In genomic region chr5:120424039-120424438, GRCm38 (mm10) we compare ENCODE assay signal across 9 mouse cellular contexts. TPM values are rescaled to one million over a fixed set of nuclear protein-coding genes. Genes with fewer than 3 reads are reported as not detected.
DNase-seq lines count a peak whose midpoint lies in the region; ATAC-seq and TF ChIP-seq lines count a peak whose summit lies in the region.
"Had no signal": no experiment of that assay in that cellular context is flagged by ENCODE, and none has a peak within 500 bp of the region (broad histone marks: within the 10 kb centered on the region; RNA-seq: fewer than 3 reads in every experiment).

No protein-coding gene starts in this region.

- TF ChIP-seq CTCF in heart, adult 2 months (IDR thresholded peaks at IDR 0.05), result no peak
- TF ChIP-seq CTCF in kidney, adult 2 months (conservative IDR thresholded peaks at IDR 0.05; ENCODE audit: insufficient read depth, insufficient read length, low read depth, low read length), result no peak

- H3K4me3 ChIP-seq in heart, adult 2 months, result no peak overlapping the region
- no peak overlapping the region for H3K4me3 ChIP-seq in kidney, adult 2 months (ENCODE audit: insufficient read depth, low read depth, low read length)
- no peak overlapping the region for H3K4me3 ChIP-seq in stomach, embryonic 15.5 days (replicated peaks)

- intact Hi-C loops in heart, adult 2 months (cut with DNase I), result no loop called here

- no peak overlapping the region for H3K27ac ChIP-seq in heart, adult 2 months
- H3K27ac ChIP-seq in kidney, adult 2 months (ENCODE audit: insufficient read depth, low read depth, low read length), result no peak overlapping the region
- H3K27ac ChIP-seq in stomach, embryonic 15.5 days, result no peak overlapping the region

- no peak for TF ChIP-seq EP300 in heart, adult 2 months (IDR thresholded peaks at IDR 0.05; ENCODE audit: insufficient read depth, low read depth, low read length)

- no peaks in the 10 kb centered on the region for H3K4me1 ChIP-seq in heart, adult 2 months (ENCODE audit: control insufficient read depth, insufficient read depth, low read length)
- no peaks in the 10 kb centered on the region for H3K4me1 ChIP-seq in kidney, adult 2 months (ENCODE audit: control insufficient read depth, insufficient read depth, low read length)
- no peaks in the 10 kb centered on the region for H3K4me1 ChIP-seq in stomach, embryonic 15.5 days

- no peak overlapping the region for H3K9ac ChIP-seq in heart, adult 2 months (ENCODE audit: low read depth, low read length)
- no peak overlapping the region for H3K9ac ChIP-seq in stomach, embryonic 15.5 days

- H3K79me2 ChIP-seq in heart, adult 2 months (replicated peaks; ENCODE audit: control insufficient read depth, insufficient read depth, low read length), result no peaks in the 10 kb centered on the region

- H3K36me3 ChIP-seq in heart, adult 2 months (ENCODE audit: control insufficient read depth, insufficient read depth, low read length), result no peaks in the 10 kb centered on the region
- H3K36me3 ChIP-seq in kidney, adult 2 months (ENCODE audit: control insufficient read depth, insufficient read depth, low read length), result no peaks in the 10 kb centered on the region
- no peaks in the 10 kb centered on the region for H3K36me3 ChIP-seq in stomach, embryonic 15.5 days

- peak; percentile 41 to 76 for DNase-seq in heart, adult 2 months
- DNase-seq in heart, adult 11 months, result no peak
- DNase-seq in adrenal gland, adult 8-10 months, result peak; percentile 32
- peak; percentile 94 for DNase-seq in forelimb bud, embryonic 11.5 days (ENCODE audit: low read depth, low spot score)
- DNase-seq in kidney, adult 2 months, result peak; percentile 60
- peak; percentile 71 to 76 for DNase-seq in lung, postnatal 4 days
- DNase-seq in frontal cortex, postnatal 14 days (ENCODE audit: low spot score in 2 of 2), result no peak

- peaks cover 12% of the 10 kb centered on the region for H3K27me3 ChIP-seq in heart, adult 2 months (ENCODE audit: control insufficient read depth, insufficient read depth, low read length)
- peaks cover 3% of the 10 kb centered on the region; the same call in 1 of the 2 replicates for H3K27me3 ChIP-seq in kidney, adult 2 months (replicated peaks; ENCODE audit: control insufficient read depth, insufficient read depth, low read length)
- peaks cover 73% of the 10 kb centered on the region for H3K27me3 ChIP-seq in stomach, embryonic 15.5 days (replicated peaks)

- no peaks in the 10 kb centered on the region for H3K9me3 ChIP-seq in stomach, embryonic 15.5 days

- no peak overlapping the region for H3K4me2 ChIP-seq in stomach, embryonic 15.5 days

- 0 out of 2 replicates have a peak, but pooled peaks have one; percentile 56 for ATAC-seq in stomach, embryonic 15.5 days (ENCODE audit: insufficient read depth, low FRiP score, low read depth)

- 3% methylated on average over 19 of the region's 19 CpGs for WGBS in heart, adult 2 months
- WGBS in kidney, adult 2 months, result 1% methylated on average over 19 of the region's 19 CpGs
- WGBS in stomach, embryonic 15.5 days, result under 1% methylated on average over 19 of the region's 19 CpGs

- TF ChIP-seq POLR2A in heart, adult 2 months (IDR thresholded peaks at IDR 0.05; ENCODE audit: insufficient read depth, low read depth, low read length), result no peak
- TF ChIP-seq POLR2A in kidney, adult 2 months (IDR thresholded peaks at IDR 0.05; ENCODE audit: low read depth, low read length), result no peak

RNA-seq across cellular contexts. Expression of gene Lhx5, which starts 7.5 kb away (rescaled TPM):
- not detected for total RNA-seq in heart, adult 2 months (2021)
- polyA plus RNA-seq in heart, adult 2 months (2012; rRNA removed), result not detected in 2 replicates
- total RNA-seq in adrenal gland, adult 8-10 months (2022), result not detected
- not detected in 2 replicates for polyA plus RNA-seq in kidney, adult 2 months (2012; rRNA removed)
- polyA plus RNA-seq in stomach, embryonic 15.5 days (2015; fragmentation: Nextera tagmentation; extraction: Ambion mirVana), result 0.14 and 0.17 TPM in 2 replicates

RNA-seq across cellular contexts. Expression of gene Sdsl, which starts 48.6 kb away (rescaled TPM):
- total RNA-seq in heart, adult 2 months (2021), result 1 to 10 TPM; 8.8 to 9.8 TPM
- 12.6 and 13.5 TPM in 2 replicates for polyA plus RNA-seq in heart, adult 2 months (2012; rRNA removed)
- 100 to 1,000 TPM in 3 of 4 experiments, 10 to 100 TPM in 1; 96.5 to 107 (median 105) TPM for total RNA-seq in adrenal gland, adult 8-10 months (2022)
- polyA plus RNA-seq in kidney, adult 2 months (2012; rRNA removed), result 9.9 and 10.0 TPM in 2 replicates
- 15.9 and 19.4 TPM in 2 replicates for polyA plus RNA-seq in stomach, embryonic 15.5 days (2015; fragmentation: Nextera tagmentation; extraction: Ambion mirVana)

RNA-seq across cellular contexts. Expression of gene Sds, which starts 52.3 kb away (rescaled TPM):
- total RNA-seq in heart, adult 2 months (2021), result 1 to 10 TPM; 1.2 to 3.0 TPM
- 5.6 and 10.9 TPM in 2 replicates for polyA plus RNA-seq in heart, adult 2 months (2012; rRNA removed)
- total RNA-seq in adrenal gland, adult 8-10 months (2022), result under 1 TPM in 1 of 4 experiments, not detected in 3; 0.35 TPM
- not detected in 2 replicates for polyA plus RNA-seq in kidney, adult 2 months (2012; rRNA removed)
- polyA plus RNA-seq in stomach, embryonic 15.5 days (2015; fragmentation: Nextera tagmentation; extraction: Ambion mirVana), result 0.36 and 0.52 TPM in 2 replicates
- total RNA-seq: left cerebral cortex, postnatal 10 days had no signal

Comparison
In these comparisons a context has a peak if more than half of its experiments do, and no peak if none do; other contexts are left out.
1. DNase-seq: peak in heart, adult 2 months (2 of 2), adrenal gland, adult 8-10 months (single experiment), forelimb bud, embryonic 11.5 days (single experiment), kidney, adult 2 months (single experiment) and lung, postnatal 4 days (2 of 2); none in heart, adult 11 months (single experiment) and frontal cortex, postnatal 14 days (0 of 2).